In the genomic region with DNA sequence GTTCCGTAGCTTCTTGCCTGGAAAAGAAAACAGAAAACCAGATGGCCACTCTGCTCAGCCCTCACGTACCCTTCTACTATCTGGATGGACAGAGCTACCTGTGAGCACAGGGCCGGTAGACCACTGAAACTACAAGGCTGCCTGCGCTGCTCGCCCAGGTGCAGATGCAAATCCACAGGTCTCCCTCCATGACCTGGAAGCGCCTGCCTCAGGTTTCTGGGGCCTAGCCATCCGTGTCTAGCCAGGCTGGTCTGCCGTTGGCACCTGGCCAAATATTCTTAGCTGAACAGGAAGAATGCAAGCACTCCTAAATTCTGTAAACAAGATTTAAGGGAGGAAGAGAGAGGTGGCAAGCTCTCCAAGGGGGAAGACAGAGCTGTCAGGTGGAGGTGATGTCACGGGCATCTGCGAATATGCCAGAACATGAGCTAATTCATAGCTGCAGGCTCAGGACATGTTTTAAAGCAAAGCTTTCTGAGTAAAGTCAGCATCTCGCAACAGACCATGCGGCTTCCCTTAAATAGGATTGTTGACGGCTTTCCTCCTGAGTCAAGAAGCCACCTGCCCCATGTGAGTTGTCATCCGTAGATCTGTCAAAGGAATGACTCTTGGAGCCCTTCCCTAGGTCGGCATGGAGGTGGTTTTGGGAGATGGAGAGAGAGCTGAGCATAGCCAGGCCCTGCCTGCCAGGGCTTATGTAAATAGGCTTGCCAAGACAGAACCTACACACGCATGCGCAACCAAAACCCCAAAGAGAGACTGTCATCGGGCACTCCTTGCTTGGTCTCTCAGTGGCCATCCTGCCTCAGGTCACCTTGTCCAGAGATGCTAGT, we compare ENCODE assay signal across 12 mouse cellular contexts.
DNase-seq lines count a peak whose midpoint lies in the region; ATAC-seq lines count a peak whose summit lies in the region.
"Had no signal": no experiment of that assay in that cellular context is flagged by ENCODE, and none has a peak within 500 bp of the region (broad histone marks: within the 10 kb centered on the region; RNA-seq: fewer than 3 reads in every experiment).

No protein-coding gene starts in this region.

- H3K27me3 ChIP-seq in kidney, embryonic 16.5 days (ENCODE audit: insufficient read depth, low read length) = no peaks in the 10 kb centered on the region
- H3K27me3 ChIP-seq in stomach, embryonic 16.5 days (ENCODE audit: control insufficient read depth, insufficient read depth, low read length) = no peaks in the 10 kb centered on the region
- H3K27me3 ChIP-seq: heart, embryonic 15.5 days; megakaryocyte, embryonic 14.5 days had no signal

- peaks cover 8% of the 10 kb centered on the region for H3K4me1 ChIP-seq in kidney, embryonic 16.5 days (ENCODE audit: insufficient read depth, low read length)
- peaks cover 13% of the 10 kb centered on the region; the same call in 1 of the 2 replicates for H3K4me1 ChIP-seq in stomach, embryonic 16.5 days (ENCODE audit: control insufficient read depth, insufficient read depth, low read length)
- H3K4me1 ChIP-seq: megakaryocyte, embryonic 14.5 days had no signal

- intact Hi-C loops in heart, postnatal 25 days (cut with DNase I) = no loop called here
- intact Hi-C loops in gastrocnemius, postnatal 14 days (cut with DNase I; ENCODE audit: low total_unique reads) = no loop called here

- H3K9me3 ChIP-seq in kidney, embryonic 16.5 days (ENCODE audit: low read length) = peaks cover 3% of the 10 kb centered on the region; the same call in 1 of the 2 replicates
- H3K9me3 ChIP-seq in stomach, embryonic 16.5 days (replicated peaks; ENCODE audit: control insufficient read depth, low read length) = no peaks in the 10 kb centered on the region
- H3K9me3 ChIP-seq: heart, embryonic 15.5 days had no signal

- H3K4me3 ChIP-seq in kidney, embryonic 16.5 days (ENCODE audit: low read length) = no peak overlapping the region
- no peak overlapping the region for H3K4me3 ChIP-seq in stomach, embryonic 16.5 days (replicated peaks; ENCODE audit: low read length)
- H3K4me3 ChIP-seq: heart, embryonic 15.5 days; megakaryocyte, embryonic 14.5 days had no signal

- peak; percentile 85 for ATAC-seq in kidney, embryonic 16.5 days (ENCODE audit: low FRiP score, low TSS enrichment)
- ATAC-seq in stomach, embryonic 16.5 days (ENCODE audit: insufficient read depth, low FRiP score) = peak; percentile 33; the same call in 1 of the 2 replicates

- peak; percentile 83 for DNase-seq in heart, adult 11 months
- DNase-seq in heart, postnatal 25 days (ENCODE audit: low spot score) = no peak
- peak; percentile 27 for DNase-seq in retina, postnatal 1 day
- DNase-seq in retina, embryonic 14.5 days (ENCODE audit: low spot score) = no peak
- no peak for DNase-seq in gastrocnemius, postnatal 14 days
- no peak for DNase-seq in thymus, adult 18-20 months
- DNase-seq: adrenal gland, postnatal 36 days; spleen, adult 18-20 months had no signal

- H3K9ac ChIP-seq in kidney, embryonic 16.5 days (replicated peaks; ENCODE audit: low read length) = no peak overlapping the region
- no peak overlapping the region for H3K9ac ChIP-seq in stomach, embryonic 16.5 days (ENCODE audit: low read length)
- H3K9ac ChIP-seq: heart, embryonic 15.5 days had no signal

- 50% methylated on average over 18 of the region's 18 CpGs for WGBS in kidney, embryonic 16.5 days
- WGBS in stomach, embryonic 16.5 days = 58% methylated on average over 18 of the region's 18 CpGs

- no peaks in the 10 kb centered on the region for H3K36me3 ChIP-seq in kidney, embryonic 16.5 days (ENCODE audit: insufficient read depth, low read length)
- H3K36me3 ChIP-seq in stomach, embryonic 16.5 days (ENCODE audit: control insufficient read depth, insufficient read depth, low read length) = no peaks in the 10 kb centered on the region
- H3K36me3 ChIP-seq: heart, embryonic 15.5 days had no signal

- H3K27ac ChIP-seq in kidney, embryonic 16.5 days (ENCODE audit: low read length) = peak overlapping the region; percentile 39
- H3K27ac ChIP-seq in stomach, embryonic 16.5 days (ENCODE audit: low read length) = peak overlapping the region; percentile 61
- H3K27ac ChIP-seq: heart, embryonic 15.5 days had no signal

- no peak overlapping the region for H3K4me2 ChIP-seq in kidney, embryonic 16.5 days (replicated peaks; ENCODE audit: low read depth, low read length)
- H3K4me2 ChIP-seq in stomach, embryonic 16.5 days (ENCODE audit: low read depth, low read length) = 0 out of 2 replicates have a peak overlapping the region, but pooled peaks have one; percentile 3
- H3K4me2 ChIP-seq: heart, embryonic 15.5 days had no signal

Comparison
In these comparisons a context has a peak if more than half of its experiments do, and no peak if none do; other contexts are left out.
1. DNase-seq: peak in heart, adult 11 months (single experiment) and retina, postnatal 1 day (single experiment); none in heart, postnatal 25 days (single experiment), retina, embryonic 14.5 days (single experiment), gastrocnemius, postnatal 14 days (single experiment) and thymus, adult 18-20 months (0 of 2).